Mouse (Mus musculus) neural tube, embryonic 15.5 days (tissue): Measurements from ENCODE around the gene Slc5a6. TPM values are rescaled to one million over a fixed set of nuclear protein-coding genes. Genes with fewer than 3 reads are reported as not detected.

Experiments
- ATAC-seq: fragments of 200-750 bp; cut with Nextera tagmentation; 2 replicates; pipeline ENCODE4 v1.8.0; 2017; ENCODE audit warnings: mild to moderate bottlenecking, moderate TSS enrichment, moderate library complexity; ENCODE audit not compliant: low FRiP score
- H3K27ac ChIP-seq: fragments of 300-500 bp; sonication (generic); replicated peaks from 2 replicates; pipeline ENCODE4 v1.5.1; 2015; ENCODE audit warnings: mild to moderate bottlenecking, inconsistent platforms
- H3K27me3 ChIP-seq: fragments of 300-500 bp; sonication (generic); replicated peaks from 2 replicates; pipeline ENCODE4 v1.6.1; 2015; ENCODE audit warnings: inconsistent platforms
- H3K36me3 ChIP-seq: fragments of 300-500 bp; sonication (generic); 2 replicates; pipeline ENCODE4 v1.6.1; 2015; ENCODE audit warnings: inconsistent platforms
- H3K4me1 ChIP-seq: fragments of 300-500 bp; sonication (generic); 2 replicates; pipeline ENCODE4 v1.6.1; 2015; ENCODE audit warnings: inconsistent platforms
- H3K4me2 ChIP-seq: fragments of 300-500 bp; sonication (generic); 2 replicates; pipeline ENCODE4 v1.6.1; 2015; ENCODE audit warnings: inconsistent platforms, mild to moderate bottlenecking, moderate library complexity
- H3K4me3 ChIP-seq: fragments of 300-500 bp; sonication (generic); replicated peaks from 2 replicates; pipeline ENCODE4 v1.5.1; 2015; ENCODE audit warnings: mild to moderate bottlenecking, inconsistent platforms
- H3K9ac ChIP-seq: fragments of 300-500 bp; sonication (generic); replicated peaks from 2 replicates; pipeline ENCODE4 v1.6.1; 2015; ENCODE audit warnings: mild to moderate bottlenecking, inconsistent platforms
- H3K9me3 ChIP-seq: fragments of 300-500 bp; sonication (generic); replicated peaks from 2 replicates; pipeline ENCODE4 v1.6.1; 2016; ENCODE audit warnings: inconsistent platforms
- WGBS: fragments of 180-500 bp; shearing (Covaris S2); methylation state at CpG from one replicate; pipeline ENCODE4 v1.1.7; 2015; ENCODE audit warnings: mixed read lengths; 5-methylcytosine and 5-hydroxymethylcytosine counted together
- polyA plus RNA-seq: library from polyadenylated mRNA; unstranded; fragments of >200 nt; fragmentation: Nextera tagmentation; extraction: Ambion mirVana; gene quantifications from 2 replicates; pipeline ENCODE4 v1.2.1, GENCODE M21; 2015

Slc5a6 gene
- polyA plus RNA-seq, 1 experiment from 2014 or later, result 17.8 TPM

GRCm38 (mm10) chr5:30994910-30995635, 53.7 kb downstream of the Slc5a6 start:
- no peak overlapping the region for H3K4me3 ChIP-seq
- no peak overlapping the region for H3K27ac ChIP-seq
- H3K4me2 ChIP-seq, result no peak overlapping the region
- ATAC-seq, result no peak
- H3K36me3 ChIP-seq, result no peaks in the 10 kb centered on the region
- H3K9me3 ChIP-seq, result no peaks in the 10 kb centered on the region
- 74% methylated on average over 11 of the region's 11 CpGs for WGBS
- no peaks in the 10 kb centered on the region for H3K4me1 ChIP-seq
- H3K27me3 ChIP-seq, result no peaks in the 10 kb centered on the region
- no peak overlapping the region for H3K9ac ChIP-seq

- H3K27me3 ChIP-seq, result no peaks in the 10 kb centered on the region
- no peaks in the 10 kb centered on the region for H3K9me3 ChIP-seq
- WGBS, result 68% methylated on average over 3 of the region's 3 CpGs
- no peak overlapping the region for H3K4me3 ChIP-seq
- H3K4me2 ChIP-seq, result no peak overlapping the region
- H3K4me1 ChIP-seq, result no peaks in the 10 kb centered on the region
- ATAC-seq, result no peak
- H3K36me3 ChIP-seq, result no peaks in the 10 kb centered on the region
- H3K9ac ChIP-seq, result no peak overlapping the region
- H3K27ac ChIP-seq, result no peak overlapping the region
Measured at GRCm38 (mm10) chr5:30994074-30994473, 54.6 kb downstream of the Slc5a6 start.

GRCm38 (mm10) chr5:30992980-30993676, 55.6 kb downstream of the Slc5a6 start:
- 82% methylated on average over 5 of the region's 5 CpGs for WGBS
- no peak overlapping the region for H3K9ac ChIP-seq

More at GRCm38 (mm10) chr5:30992980-30993676, 55.6 kb downstream of the Slc5a6 start:
- ATAC-seq, result no peak
- Histone ChIP-seq H3K27me3 (no peaks in the 10 kb centered on the region), H3K27ac (no peak overlapping the region), H3K4me2 (no peak overlapping the region), H3K36me3 (no peaks in the 10 kb centered on the region), H3K4me1 (no peaks in the 10 kb centered on the region), H3K4me3 (no peak overlapping the region), H3K9me3 (no peaks in the 10 kb centered on the region)

Other genes starting within 250 kb of the Slc5a6 start
- 135 and 164 TPM in 2 replicates for gene Mapre3, start 234.3 kb downstream of the Slc5a6 start, polyA plus RNA-seq
- gene Tmem214, start 180.9 kb downstream of the Slc5a6 start, polyA plus RNA-seq, result 69.9 and 71.2 TPM in 2 replicates
- gene Agbl5, start 160.2 kb downstream of the Slc5a6 start, polyA plus RNA-seq, result 18.9 and 21.1 TPM in 2 replicates
- 244 and 282 TPM in 2 replicates for gene Ost4, start 141.1 kb downstream of the Slc5a6 start, polyA plus RNA-seq
- gene Emilin1, start 135.5 kb downstream of the Slc5a6 start, polyA plus RNA-seq, result 24.5 and 52.1 TPM in 2 replicates
- 12.7 and 17.0 TPM in 2 replicates for gene Khk, start 127.5 kb downstream of the Slc5a6 start, polyA plus RNA-seq
- gene Cgref1, start 103.3 kb downstream of the Slc5a6 start, polyA plus RNA-seq, result 68.9 and 80.2 TPM in 2 replicates
- 124 and 125 TPM in 2 replicates for gene Preb, start 88.6 kb downstream of the Slc5a6 start, polyA plus RNA-seq
- 0.13 TPM in 1 of 2 replicates, not detected in the other for gene Tcf23, start 80.3 kb downstream of the Slc5a6 start, polyA plus RNA-seq
- 173 and 179 TPM in 2 replicates for gene Atraid, start 612 bp downstream of the Slc5a6 start, polyA plus RNA-seq
- gene Cad, start 5.9 kb upstream of the Slc5a6 start, polyA plus RNA-seq, result 11.6 and 13.5 TPM in 2 replicates
- not detected in 2 replicates for gene Dnajc5g, start 57.4 kb upstream of the Slc5a6 start, polyA plus RNA-seq
- gene Slc30a3, start 59.3 kb upstream of the Slc5a6 start, polyA plus RNA-seq, result 44.9 and 55.5 TPM in 2 replicates
- gene Trim54, start 67.8 kb upstream of the Slc5a6 start, polyA plus RNA-seq, result 0.33 and 1.5 TPM in 2 replicates
- 0.41 TPM in 1 of 2 replicates, not detected in the other for gene Ucn, start 89.9 kb upstream of the Slc5a6 start, polyA plus RNA-seq
- 57.4 and 58.0 TPM in 2 replicates for gene Mpv17, start 105.3 kb upstream of the Slc5a6 start, polyA plus RNA-seq
- gene Gm29609, start 131.0 kb upstream of the Slc5a6 start, polyA plus RNA-seq, result 1.5 and 1.9 TPM in 2 replicates
- 54.0 and 61.9 TPM in 2 replicates for gene Gtf3c2, start 131.2 kb upstream of the Slc5a6 start, polyA plus RNA-seq
- 111 and 120 TPM in 2 replicates for gene Snx17, start 144.3 kb upstream of the Slc5a6 start, polyA plus RNA-seq
- gene Eif2b4, start 144.5 kb upstream of the Slc5a6 start, polyA plus RNA-seq, result 86.8 and 90.4 TPM in 2 replicates
- gene Zfp513, start 153.4 kb upstream of the Slc5a6 start, polyA plus RNA-seq, result 14.2 and 14.9 TPM in 2 replicates
- gene Ppm1g, start 171.8 kb upstream of the Slc5a6 start, polyA plus RNA-seq, result 167 and 173 TPM in 2 replicates
- gene Nrbp1, start 191.9 kb upstream of the Slc5a6 start, polyA plus RNA-seq, result 166 and 168 TPM in 2 replicates
- 0.36 and 0.51 TPM in 2 replicates for gene Gm9970, start 192.3 kb upstream of the Slc5a6 start, polyA plus RNA-seq
- gene Krtcap3, start 202.8 kb upstream of the Slc5a6 start, polyA plus RNA-seq, result 3.0 and 11.2 TPM in 2 replicates
- gene Ift172, start 242.2 kb upstream of the Slc5a6 start, polyA plus RNA-seq, result 28.9 and 30.4 TPM in 2 replicates
- gene Fndc4, start 247.2 kb upstream of the Slc5a6 start, polyA plus RNA-seq, result 102 and 129 TPM in 2 replicates
- gene Gckr, start 248.5 kb upstream of the Slc5a6 start, polyA plus RNA-seq, result 0.10 and 0.24 TPM in 2 replicates